Mouse (Mus musculus) cerebellum, adult 9-11 months (tissue): ENCODE results near the gene Ugt1a5.

Experiments
- DNase-seq: peaks from one replicate; pipeline ENCODE4 v3.0.0; 2022

Ugt1a5 gene

GRCm38 (mm10) chr1:88264237-88264868, 98.5 kb downstream of the Ugt1a5 start:
- no peak for DNase-seq

- DNase-seq = no peak
Observed at GRCm38 (mm10) chr1:88264869-88265240, 99.0 kb downstream of the Ugt1a5 start.

GRCm38 (mm10) chr1:88266123-88266522, 100.3 kb downstream of the Ugt1a5 start:
- no peak for DNase-seq

GRCm38 (mm10) chr1:88267489-88267888, 101.7 kb downstream of the Ugt1a5 start:
- no peak for DNase-seq

- DNase-seq = no peak
Observed at GRCm38 (mm10) chr1:88268070-88268469, 102.3 kb downstream of the Ugt1a5 start.
